Mouse (Mus musculus) embryo, embryonic 10.5 days (tissue): ENCODE measurements around the gene Rgs1.
A peak's percentile ranks its signal among the peaks of the same experiment; 100 is the strongest.

ENCODE experiments used
- DNase-seq: peaks from one replicate; pipeline ENCODE4 v3.0.0-alpha.2; 2015; ENCODE audit warnings: low spot score

Rgs1 gene

DNA sequence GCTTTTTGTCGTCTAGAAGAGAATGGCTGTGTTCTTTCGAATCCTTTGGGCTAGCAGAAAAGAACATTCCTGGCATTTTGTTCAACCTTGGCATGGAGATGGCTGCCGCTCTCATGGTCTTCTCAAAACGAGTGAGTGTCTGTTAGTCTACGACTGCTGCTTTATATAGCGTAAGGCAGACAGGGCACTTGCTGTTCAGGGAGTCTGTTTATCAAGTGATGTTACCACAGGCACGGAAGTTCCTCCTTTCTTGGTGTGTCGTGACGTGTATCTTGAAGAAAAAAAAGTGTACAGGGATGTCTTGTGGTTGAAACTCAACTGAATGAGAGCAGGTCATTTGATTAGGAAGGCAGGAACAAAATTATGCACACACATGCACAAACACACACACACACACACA, at the start of gene Rgs1:
Gene Rgs1 (minus strand): TSS at position 320 of the 400 bp plus-strand sequence.
- DNase-seq: no peak

DNA sequence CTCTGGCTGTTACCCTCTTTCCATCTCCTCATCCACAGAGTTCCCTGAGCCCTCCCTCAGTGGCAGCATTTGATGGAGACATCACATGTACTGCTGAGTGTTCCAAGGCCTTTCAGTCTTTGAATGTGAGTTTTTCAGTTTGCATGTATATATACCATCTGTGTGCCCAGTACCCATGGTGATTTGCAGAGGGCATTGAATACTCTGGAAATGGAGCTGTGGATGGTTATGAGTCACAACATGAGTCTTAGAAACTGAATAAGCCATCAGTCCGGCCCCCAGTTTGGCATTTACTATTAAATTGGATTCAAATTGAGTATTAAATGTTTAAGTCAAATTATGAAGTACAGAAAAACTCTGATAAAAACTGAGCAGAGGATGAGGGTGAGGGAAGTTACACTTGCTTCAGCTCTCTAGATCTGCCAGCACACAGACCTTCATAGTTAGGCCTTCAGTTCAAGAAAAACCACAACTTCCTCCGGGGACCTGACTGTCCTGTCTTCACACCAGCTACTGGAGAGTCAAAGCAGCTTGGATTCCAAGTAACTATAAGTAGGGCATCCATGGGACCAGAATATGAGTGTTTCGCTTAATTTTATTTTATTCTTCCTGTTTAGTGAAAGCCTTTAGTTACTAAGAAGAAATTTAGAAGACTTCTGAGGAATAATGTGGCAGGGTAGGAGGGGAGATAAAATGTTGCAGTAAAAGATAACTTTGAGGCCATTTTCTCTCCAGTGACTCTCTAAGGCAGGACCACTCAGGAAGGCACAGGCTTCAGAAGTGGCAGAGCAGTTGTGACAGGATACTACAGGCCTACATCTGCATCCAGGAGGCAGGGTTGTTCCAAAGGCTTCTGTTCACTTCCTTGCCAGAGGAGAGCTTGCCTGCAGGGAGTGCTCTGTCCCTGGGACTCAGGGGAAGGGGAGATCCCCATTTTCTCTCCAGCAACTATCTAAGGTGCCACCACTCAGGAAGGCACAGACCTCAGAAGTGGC, 34.3 kb upstream of the Rgs1 start:
- DNase-seq: no peak

DNA sequence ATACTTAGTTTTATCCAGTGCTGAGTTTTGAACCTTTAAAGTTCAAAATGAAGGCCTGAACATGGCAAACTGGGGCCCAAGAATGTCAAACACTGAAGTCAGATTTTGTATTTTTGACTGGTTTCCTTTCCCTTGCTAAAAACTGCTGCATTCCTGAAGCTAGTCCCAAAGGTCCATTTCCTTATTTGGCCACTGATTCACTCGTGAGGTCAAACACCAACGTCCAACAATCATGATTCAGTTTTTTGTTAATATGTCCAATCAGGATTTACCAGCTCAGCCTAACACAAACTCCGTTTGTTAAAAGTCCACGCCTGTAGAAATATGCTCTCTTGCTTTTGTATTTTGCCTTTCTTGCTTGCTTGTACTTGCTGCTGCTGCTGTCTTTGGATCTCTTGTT, 31.0 kb upstream of the Rgs1 start:
- DNase-seq: no peak

DNA sequence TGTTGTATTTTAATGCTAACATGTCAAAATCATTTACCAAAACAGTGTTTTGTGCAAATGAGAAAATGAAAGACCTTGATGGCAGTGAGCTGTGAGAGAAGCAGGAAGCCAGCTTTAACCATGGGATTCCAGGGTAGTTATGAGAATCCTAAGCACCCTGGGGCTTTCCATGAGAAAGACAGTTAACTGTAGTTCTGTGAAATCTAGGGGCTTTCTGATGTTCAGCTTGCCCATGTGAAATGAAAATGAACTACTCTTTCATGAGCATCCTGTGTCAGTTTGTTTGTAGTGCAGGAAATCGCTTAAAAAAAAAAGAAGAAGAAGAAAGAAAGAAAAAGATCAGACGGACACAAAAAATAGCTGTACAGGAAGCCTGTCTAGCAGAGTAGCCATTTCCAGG, 23.9 kb upstream of the Rgs1 start:
- DNase-seq: no peak

DNA sequence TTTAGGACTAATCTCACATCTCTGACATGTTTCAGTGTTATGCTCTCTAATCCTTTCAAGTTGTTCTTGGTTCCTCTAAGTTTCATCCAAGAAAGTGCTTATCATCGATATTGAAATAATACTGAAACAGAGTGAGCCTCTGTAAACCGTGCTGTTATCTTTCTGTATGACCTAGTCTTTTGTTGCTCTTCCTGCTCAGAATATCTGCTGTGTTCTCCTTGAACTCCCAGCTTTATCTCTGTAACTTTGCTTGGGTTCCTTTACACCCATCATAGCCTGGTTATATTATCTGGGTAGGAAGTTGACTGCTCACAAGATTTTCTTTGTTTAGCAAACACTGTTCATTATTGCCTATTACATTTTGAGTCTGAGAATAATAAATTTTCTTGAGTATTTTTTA, 20.1 kb upstream of the Rgs1 start:
- DNase-seq: no peak

DNA sequence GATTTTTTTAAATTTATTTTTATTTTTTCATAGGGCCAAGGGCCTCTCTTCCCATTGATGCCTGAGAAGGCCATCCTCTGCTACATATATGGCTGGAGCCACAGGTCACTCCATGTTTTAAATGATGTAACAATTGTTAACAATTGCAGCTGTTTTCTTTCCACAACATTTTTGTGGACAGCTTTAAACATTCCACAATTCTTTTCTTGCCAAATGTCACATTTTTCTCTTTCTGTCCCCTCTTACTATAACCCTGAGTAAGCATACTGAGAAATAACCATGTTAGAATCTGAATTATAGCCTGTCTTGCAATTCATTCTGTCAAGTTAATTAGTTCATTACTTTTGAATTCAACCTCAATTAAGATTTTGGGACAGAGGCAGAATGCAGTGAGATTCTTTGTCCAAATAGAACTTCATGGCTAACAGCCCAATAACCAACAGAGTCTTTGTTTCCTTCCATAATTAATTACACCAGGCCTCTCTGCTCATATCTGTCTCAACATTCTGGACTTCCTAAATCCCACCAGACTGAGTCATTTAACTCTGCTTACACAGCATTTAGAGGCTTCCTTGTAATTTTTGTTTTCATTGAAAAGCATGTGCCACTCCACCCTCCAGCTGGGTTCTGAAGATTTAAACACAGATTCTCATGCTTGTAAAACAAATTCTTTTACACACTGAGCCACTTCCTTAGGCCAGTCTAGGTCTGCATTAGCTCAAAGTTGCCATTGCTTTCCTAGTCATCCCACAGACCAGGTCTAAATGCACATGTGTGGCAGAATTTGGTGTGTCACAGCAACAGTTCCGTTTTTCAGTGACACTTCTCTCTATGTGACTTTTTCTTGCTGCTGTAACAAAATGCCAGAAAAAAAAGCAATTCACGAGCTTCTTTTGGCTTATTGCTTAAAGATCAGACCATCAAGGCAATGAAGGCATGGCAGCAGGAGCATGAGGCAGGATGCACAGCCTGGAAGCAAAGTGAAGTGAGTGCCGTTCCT, 18.7 kb upstream of the Rgs1 start:
- no peak for DNase-seq

DNA sequence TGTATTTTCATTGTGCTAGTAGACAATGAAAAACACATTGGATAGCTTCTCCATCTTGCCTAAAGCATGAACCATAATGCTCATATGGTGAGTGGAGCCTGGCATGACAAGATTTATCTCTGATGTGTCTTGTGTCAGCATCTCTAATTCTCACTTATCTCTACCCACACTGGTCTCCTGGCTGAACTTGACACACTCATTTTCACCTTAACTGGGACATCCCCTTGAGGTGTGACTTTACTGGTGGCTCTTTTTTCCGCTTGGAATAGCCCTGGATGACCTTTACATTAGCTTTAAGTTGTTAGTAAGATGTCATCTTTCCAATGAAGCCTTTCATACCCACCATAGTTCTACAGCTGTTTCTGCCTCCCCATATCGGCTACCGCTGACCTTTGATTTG, 15.0 kb upstream of the Rgs1 start:
- no peak for DNase-seq

DNA sequence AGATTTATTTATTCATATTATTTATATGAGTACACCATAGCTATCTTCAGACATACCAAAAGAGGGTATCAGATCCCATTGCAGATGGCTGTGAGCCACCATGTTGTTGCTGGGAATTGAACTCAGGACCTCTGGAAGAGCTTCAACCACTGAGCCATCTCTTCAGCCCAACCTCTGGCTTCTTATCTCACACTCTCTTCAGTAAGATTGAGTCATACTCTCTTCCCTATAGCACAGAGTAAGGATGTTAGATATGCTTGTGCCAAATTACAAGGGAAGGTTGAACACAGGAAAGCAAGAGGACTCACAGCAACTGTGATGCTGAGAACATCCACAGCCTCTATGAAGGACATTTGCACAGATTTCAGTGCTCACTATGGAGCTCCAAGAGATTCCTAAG, 13.0 kb upstream of the Rgs1 start:
- DNase-seq: no peak

DNA sequence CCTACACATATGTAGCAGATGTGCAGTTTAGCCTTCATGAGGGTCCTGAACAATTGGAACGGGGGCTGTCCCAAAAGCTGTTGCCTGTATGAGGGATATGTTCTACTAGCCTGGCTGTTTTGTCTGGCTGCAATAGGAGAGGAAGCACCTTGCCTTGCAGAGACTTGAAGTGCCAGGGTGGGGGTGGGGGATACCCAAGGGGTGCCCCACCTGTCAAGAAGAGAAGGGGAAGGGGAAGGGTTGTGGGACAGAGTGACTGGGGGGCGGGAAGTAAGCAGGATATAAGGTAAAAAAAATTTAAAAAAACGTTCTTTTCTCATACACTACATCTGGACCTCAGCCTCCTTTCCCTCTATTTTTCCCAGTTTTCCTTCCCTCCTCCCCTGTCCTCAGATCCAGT, 9.7 kb upstream of the Rgs1 start:
- DNase-seq: no peak

DNA sequence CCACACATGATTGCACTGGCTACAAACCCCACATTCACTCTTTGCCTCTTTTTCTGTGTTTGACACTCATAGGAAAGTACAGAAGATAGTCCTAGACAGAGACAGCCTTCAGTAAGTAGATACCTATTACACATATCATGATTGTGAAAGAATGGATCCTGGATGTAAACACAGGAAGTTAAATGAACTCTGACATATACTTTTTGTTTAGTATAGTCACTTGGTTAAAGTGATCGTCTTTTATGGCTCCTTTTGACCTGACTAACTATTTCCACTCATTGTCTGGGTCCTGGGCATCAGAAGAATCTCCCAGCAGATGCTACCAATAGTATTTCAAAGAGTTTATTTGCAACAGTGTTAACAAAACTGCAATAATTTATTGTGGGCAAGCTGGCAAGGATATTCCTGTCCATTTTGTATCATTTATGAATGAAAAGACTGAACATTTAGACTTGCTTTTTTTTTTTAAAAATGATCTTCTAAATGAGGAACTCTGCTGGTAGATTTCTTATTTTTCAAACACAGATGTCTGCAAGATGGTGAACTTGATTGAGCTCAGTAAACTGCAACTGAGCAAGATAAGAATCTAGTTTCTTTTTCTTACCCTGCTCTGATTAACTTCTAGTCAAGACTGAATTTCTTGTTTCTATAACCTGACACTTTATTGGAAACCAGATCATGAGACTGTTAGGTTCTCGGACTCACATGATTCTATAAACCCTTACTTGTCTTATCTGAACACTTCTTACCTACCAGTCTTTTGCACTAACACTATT, 7.7 kb upstream of the Rgs1 start:
- no peak for DNase-seq

DNA sequence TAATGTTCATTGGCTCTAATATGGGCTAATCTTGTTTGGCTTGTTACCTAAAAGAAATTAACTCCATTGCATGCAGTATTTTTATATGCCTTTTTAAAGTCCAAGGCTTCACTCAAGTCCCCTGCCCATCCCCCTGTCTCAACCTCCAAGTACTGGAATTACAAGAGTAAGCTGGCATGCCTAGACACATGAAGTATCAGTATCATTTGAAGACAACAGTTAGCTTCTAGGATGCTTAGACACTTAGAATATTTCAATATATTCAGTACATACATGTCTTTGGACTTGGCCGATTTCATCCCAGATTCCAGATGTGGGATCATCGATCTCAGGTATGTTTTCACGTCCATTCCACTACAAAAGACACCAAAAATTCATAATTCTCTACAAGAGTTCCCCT, 836 bp downstream of the Rgs1 start:
- no peak for DNase-seq

DNA sequence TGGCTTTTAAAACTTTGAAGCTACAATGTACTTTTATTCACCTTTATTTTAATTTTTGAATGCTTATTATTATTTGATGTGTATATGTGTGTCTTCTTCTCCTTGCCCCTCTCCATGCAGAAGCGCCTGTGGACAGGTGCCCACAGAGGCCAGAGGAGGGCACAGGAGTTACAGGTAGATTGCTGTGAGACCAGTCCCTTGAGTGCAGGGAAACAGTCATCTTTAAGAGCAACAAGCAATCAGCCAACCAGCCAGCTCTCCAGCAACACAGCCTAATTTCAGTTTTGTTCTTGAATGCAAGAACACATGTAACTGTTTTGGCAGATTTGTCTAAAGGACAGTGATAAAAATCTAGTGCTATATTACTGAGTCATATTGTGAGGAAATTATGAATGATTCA, 1.7 kb downstream of the Rgs1 start:
- no peak for DNase-seq

DNA sequence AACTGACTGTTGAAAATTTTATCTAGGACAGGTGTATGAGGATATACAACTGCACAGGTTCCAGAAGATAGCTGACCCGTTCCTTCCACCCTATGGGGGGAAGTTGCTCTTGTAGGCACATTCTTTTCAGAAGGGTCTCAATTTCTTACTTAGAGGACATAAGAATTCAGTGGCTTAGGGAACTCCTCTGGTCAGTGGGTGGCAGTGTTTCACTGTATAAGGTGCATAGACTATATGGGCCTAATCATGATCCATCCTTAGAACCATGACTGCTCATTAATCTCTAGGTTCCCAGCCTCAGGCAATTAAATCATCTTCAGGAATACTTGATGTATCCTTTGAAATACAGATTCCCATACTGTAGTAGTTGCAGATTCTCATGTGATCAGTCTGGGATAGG, 5.5 kb downstream of the Rgs1 start:
- peak; percentile 17 for DNase-seq

DNA sequence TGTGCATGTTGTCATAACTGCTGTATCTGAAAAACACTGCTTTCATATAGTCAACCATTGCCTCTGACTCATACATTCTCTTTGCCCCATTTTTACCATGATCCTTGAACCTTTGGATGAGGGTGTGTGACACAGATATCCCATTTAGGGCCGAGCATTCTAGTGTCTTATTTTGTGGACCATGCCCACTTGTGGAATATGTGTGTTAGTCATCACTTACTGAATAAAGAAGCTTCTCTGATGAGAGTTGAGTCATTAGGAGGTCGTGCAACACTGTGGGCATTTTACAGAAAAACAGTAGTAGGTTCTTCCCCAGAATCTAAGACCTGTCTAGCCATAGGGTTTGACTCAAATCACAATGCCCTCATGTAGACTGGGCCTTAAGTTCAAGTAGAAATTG, 9.8 kb downstream of the Rgs1 start:
- DNase-seq: no peak

DNA sequence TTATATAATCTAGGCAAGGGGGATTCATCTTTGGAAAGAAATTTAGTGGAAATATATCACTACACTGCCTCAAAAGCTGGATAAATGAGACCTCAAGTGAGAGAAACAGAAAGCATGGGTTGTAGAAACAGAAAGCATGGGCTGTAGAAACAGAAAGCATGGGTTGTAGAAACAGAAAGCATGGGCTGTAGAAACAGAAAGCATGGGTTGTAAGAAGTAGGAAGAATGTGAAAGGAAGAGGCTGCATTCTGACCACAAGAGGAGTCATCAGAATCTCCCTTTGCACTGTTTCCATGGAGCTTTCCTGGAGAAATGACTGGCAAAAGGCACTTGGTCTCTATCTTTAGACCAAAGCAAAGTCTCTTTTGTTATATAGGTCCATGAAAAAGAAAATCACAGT, 33.8 kb downstream of the Rgs1 start:
- DNase-seq: no peak

DNA sequence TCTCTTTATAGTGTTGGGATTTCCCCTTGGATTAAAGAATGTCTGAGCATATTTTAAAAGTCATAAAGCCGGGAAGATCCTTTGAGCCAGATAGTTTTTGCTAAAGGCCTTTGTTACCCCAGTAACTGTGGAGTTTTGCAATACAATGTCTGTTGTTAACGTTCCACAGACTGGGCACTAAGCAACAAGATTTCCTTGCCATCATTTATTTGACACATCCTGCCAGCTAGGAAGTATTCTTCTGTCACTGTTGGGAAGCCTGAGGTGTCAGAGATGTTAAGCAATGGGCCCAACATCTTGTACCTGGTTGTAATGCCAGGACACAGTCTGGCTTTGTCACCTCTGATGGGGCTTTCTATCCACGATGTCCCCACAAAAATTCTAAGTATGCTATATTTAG, 38.1 kb downstream of the Rgs1 start:
- no peak for DNase-seq

DNA sequence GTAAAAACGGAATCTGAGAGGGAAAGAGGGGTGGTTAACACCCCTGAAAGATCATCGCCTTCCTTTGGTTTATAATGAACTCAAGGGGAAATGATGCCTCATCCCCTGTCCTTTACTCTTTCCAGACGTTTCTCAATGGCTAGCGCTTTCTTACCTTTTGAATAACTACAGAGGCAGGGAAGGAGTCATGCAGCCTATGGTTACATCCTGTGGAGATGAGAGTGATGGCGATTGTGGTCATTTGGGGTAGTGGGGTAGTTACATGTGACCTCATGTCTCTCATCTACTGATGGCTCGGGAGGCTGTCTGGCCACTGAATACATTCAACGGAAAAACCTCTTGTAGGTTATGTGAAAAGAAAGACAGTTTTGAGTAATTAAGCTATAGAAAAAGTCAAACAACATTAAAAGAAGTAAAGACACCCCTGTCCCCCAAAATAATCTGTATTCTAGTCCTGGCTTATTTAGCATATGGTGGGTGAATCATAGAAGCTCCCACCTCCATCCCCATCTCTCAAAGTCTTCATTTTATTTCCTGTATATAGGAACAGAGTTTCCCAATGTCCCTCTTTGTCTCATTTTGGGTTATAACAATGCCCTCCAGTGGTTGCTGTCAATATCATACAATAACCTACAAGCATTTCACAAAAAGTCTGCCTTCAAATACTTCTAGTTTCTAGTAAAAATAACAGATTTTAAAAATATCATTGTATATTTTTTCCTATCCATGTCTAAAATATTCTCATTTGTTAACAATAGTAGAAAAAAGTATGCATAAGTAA, 42.6 kb downstream of the Rgs1 start:
- no peak for DNase-seq

DNA sequence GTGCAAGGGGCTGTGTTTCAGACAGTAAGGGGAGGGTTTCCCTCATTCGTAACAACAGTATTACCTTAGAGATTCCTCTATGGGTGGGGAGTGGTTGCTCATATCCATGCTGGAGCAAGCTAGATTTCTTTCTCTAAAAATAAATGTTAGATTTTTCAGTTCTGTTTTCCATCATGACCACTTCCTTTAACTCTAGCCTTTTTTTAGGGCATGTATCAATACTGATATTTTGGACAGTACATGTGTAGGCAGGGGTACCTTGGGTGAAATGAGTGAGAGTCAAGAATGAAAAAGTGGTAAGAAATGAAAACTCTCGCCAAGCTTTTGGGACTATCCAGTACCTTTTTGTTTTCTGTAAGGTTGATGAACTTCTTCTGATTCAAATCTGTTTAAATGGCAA, 44.3 kb downstream of the Rgs1 start:
- DNase-seq: no peak

DNA sequence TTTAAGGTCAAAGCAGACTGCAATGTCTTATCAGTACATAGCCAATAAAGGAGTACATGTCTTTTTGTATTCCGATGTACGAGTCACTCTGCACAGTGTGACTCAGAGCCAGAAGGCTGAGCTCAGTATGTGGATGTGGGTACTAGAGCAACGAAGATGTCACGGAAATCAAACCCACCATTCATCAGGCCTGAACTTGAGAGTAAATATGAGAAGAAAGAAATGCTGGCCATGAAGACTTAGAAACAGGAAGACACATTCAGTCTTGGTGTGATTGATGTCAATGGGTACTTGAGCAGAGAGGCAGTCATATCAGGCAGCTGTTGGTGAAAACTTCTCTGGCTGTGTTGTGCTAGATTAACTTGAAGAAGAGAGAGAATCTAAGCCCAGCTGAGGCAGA, 46.1 kb downstream of the Rgs1 start:
- no peak for DNase-seq

DNA sequence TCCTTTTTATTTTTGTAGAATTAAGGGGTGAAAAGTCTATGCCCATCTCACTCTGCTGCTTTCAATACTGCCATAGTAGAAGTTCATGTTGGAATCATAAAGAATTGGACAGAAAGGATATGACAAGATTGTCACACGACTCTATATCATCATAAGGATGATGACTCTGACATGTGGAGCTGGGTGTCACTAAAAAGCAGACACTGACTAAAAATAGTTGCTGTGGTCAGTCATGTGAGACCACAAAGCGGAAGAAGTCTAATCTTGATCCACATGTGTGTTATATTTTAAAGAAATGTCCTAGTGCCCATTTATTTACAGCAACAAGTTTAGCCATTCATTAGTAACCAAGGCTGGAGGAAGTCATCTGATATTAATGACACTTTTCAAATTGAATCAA, 48.5 kb downstream of the Rgs1 start:
- DNase-seq: no peak

DNA sequence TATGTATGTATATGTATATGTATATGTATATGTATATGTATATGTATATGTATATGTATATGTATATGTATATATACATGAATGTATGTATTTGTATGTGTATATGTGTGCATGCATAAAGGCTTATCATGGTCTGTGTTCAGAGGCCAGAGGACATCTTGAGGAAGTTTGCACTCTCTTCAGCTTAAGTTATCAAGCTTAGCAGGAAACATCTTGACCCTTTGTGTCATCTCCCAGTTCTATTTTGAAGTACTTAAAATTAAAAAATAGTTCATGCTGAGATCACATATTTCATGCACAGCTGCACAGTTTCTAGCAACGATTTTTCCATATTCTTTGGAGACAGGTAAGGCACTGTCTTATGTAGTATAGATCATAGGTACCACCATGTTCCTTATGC, 49.5 kb downstream of the Rgs1 start:
- DNase-seq: no peak
